8 mouse cellular contexts compared by ENCODE assay signal in the genomic region with DNA sequence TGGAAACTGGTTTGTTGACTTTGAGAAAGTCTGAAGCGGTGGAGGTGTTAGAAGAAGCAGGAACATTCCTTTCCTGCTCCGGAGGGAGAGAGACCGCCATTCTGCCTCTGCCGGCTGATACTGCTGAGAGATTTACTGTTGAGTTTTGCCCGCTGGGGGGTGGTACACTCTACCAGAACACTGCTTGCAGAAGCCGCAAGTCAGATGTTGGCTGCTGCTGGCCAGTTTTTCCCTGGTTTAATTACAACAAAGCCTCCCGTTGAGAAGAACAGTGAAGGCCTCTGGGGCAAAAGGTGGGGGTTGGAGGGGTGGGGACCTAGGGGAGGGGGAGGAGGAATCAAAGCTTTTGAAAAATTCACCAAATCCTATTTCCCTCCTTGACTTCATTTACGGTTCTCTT. TPM values are rescaled to one million over a fixed set of nuclear protein-coding genes. Genes with fewer than 3 reads are reported as not detected.
DNase-seq lines count a peak whose midpoint lies in the region; ATAC-seq lines count a peak whose summit lies in the region.

No protein-coding gene starts in this region.

- peak overlapping the region; percentile 51 for H3K9ac ChIP-seq in hindbrain, embryonic 15.5 days

- WGBS in hindbrain, embryonic 15.5 days, result under 1% methylated on average over 8 of the region's 8 CpGs

- H3K4me2 ChIP-seq in hindbrain, embryonic 15.5 days, result peak overlapping the region; percentile 65

- peak; percentile 65; the same call in 1 of the 2 replicates for ATAC-seq in hindbrain, embryonic 15.5 days (ENCODE audit: low FRiP score, low read depth)

- H3K36me3 ChIP-seq in hindbrain, embryonic 15.5 days, result no peaks in the 10 kb centered on the region

- H3K4me3 ChIP-seq in hindbrain, embryonic 15.5 days, result peak overlapping the region; percentile 36

- H3K9me3 ChIP-seq in hindbrain, embryonic 15.5 days, result no peaks in the 10 kb centered on the region

- H3K4me1 ChIP-seq in hindbrain, embryonic 15.5 days (replicated peaks), result peaks cover 16% of the 10 kb centered on the region

- H3K27ac ChIP-seq in hindbrain, embryonic 15.5 days (replicated peaks), result peak overlapping the region; percentile 64

- H3K27me3 ChIP-seq in hindbrain, embryonic 15.5 days, result no peaks in the 10 kb centered on the region

- peak; percentile 83 for DNase-seq in ZHBTc4 (ENCODE audit: low read depth, low spot score)
- peak; percentile 85 to 88 for DNase-seq in cerebellum, postnatal 14 days
- DNase-seq in frontal cortex, postnatal 14 days (ENCODE audit: low spot score in 2 of 2), result peak; percentile 72 to 75
- peak; percentile 74 to 78 for DNase-seq in layer of hippocampus, postnatal 36 days
- peak; percentile 63 for DNase-seq in lung, postnatal 25 days (ENCODE audit: low spot score)
- peak; percentile 73 for DNase-seq in right cerebral cortex, postnatal 25 days
- DNase-seq in T-cell, adult 2 months (ENCODE audit: low spot score), result no peak

RNA-seq across cellular contexts. Expression of a gene that starts 3.0 kb away (rescaled TPM):
- 33.6 and 39.0 TPM in 2 replicates for polyA plus RNA-seq in hindbrain, embryonic 15.5 days (2015; fragmentation: Nextera tagmentation; extraction: Ambion mirVana)
- total RNA-seq in layer of hippocampus, postnatal 36 days (2021), result 10 to 100 TPM; 36.6 to 40.6 TPM
